Mouse (Mus musculus) forebrain, embryonic 16.5 days (tissue): ENCODE measurements at regions not wholly inside any gene's neighbourhood (a gene's known extent, or its start where the extent isn't known, plus 50 kb on each side); places are given as distances from the start of the nearest gene placed in this dataset.

Source experiments
- ATAC-seq: fragments of 200-750 bp; cut with Nextera tagmentation; 2 replicates; pipeline ENCODE4 v1.8.0; 2017; ENCODE audit warnings: mild to moderate bottlenecking, moderate library complexity
- H3K27ac ChIP-seq: fragments of 300-500 bp; sonication (generic); 2 replicates; pipeline ENCODE4 v1.5.1; 2014; ENCODE audit warnings: low read length, control low read depth
- H3K27me3 ChIP-seq: fragments of 300-500 bp; sonication (generic); replicated peaks from 2 replicates; pipeline ENCODE4 v1.6.1; 2014; ENCODE audit warnings: low read length; ENCODE audit not compliant: control insufficient read depth, insufficient read depth
- H3K36me3 ChIP-seq: fragments of 300-500 bp; sonication (generic); 2 replicates; pipeline ENCODE4 v1.6.1; 2014; ENCODE audit not compliant: control insufficient read depth, insufficient read depth
- H3K4me1 ChIP-seq: fragments of 300-500 bp; sonication (generic); replicated peaks from 2 replicates; pipeline ENCODE4 v1.6.1; 2014; ENCODE audit warnings: low read length; ENCODE audit not compliant: control insufficient read depth, insufficient read depth
- H3K4me2 ChIP-seq: fragments of 300-500 bp; sonication (generic); 2 replicates; pipeline ENCODE4 v1.6.1; 2014; ENCODE audit warnings: mild to moderate bottlenecking, low read length, control low read depth
- H3K4me3 ChIP-seq: fragments of 300-500 bp; sonication (generic); replicated peaks from 2 replicates; pipeline ENCODE4 v1.5.1; 2014; ENCODE audit warnings: mild to moderate bottlenecking, low read length, control low read depth
- H3K9ac ChIP-seq: fragments of 300-500 bp; sonication (generic); replicated peaks from 2 replicates; pipeline ENCODE4 v1.6.1; 2014; ENCODE audit warnings: low read depth, low read length, control low read depth
- H3K9me3 ChIP-seq: fragments of 300-500 bp; sonication (generic); 2 replicates; pipeline ENCODE4 v1.6.1; 2016; ENCODE audit warnings: low read length; ENCODE audit not compliant: control insufficient read depth
- WGBS: fragments of 180-500 bp; shearing (Covaris S2); extraction: QIAGEN DNeasy Blood & Tissue Kit; methylation state at CpG from one replicate; pipeline ENCODE4 v1.1.7; 2014; 5-methylcytosine and 5-hydroxymethylcytosine counted together

- Histone ChIP-seq H3K27me3 (no peaks in the 10 kb centered on the region), H3K4me2 (no peak overlapping the region), H3K4me1 (no peaks in the 10 kb centered on the region), H3K36me3 (no peaks in the 10 kb centered on the region), H3K4me3 (no peak overlapping the region), H3K27ac (no peak overlapping the region), H3K9me3 (no peaks in the 10 kb centered on the region), H3K9ac (no peak overlapping the region)
- no peak for ATAC-seq
- WGBS: 30% methylated on average over 3 of the region's 3 CpGs
Measured at GRCm38 (mm10) chr14:46328064-46328463, 51.1 kb upstream of the Gm15217 start.
